Mouse (Mus musculus) midbrain, embryonic 12.5 days (tissue): ENCODE results near the gene Map2k2. TPM values are rescaled to one million over a fixed set of nuclear protein-coding genes. Genes with fewer than 3 reads are reported as not detected.

Experiments
- ATAC-seq: fragments of 200-750 bp; cut with Nextera tagmentation; 2 replicates; pipeline ENCODE4 v1.8.0; 2017; ENCODE audit warnings: low read depth, moderate TSS enrichment, moderate library complexity; ENCODE audit not compliant: low FRiP score
- H3K27ac ChIP-seq: fragments of 300-500 bp; sonication (generic); replicated peaks from 2 replicates; pipeline ENCODE4 v1.5.1; 2016; ENCODE audit warnings: mild to moderate bottlenecking
- H3K27me3 ChIP-seq: fragments of 300-500 bp; sonication (generic); 2 replicates; pipeline ENCODE4 v1.6.1; 2016; ENCODE audit warnings: mild to moderate bottlenecking
- H3K36me3 ChIP-seq: fragments of 300-500 bp; sonication (generic); 2 replicates; pipeline ENCODE4 v1.6.1; 2016
- H3K4me1 ChIP-seq: fragments of 300-500 bp; sonication (generic); 2 replicates; pipeline ENCODE4 v1.6.1; 2016
- H3K4me2 ChIP-seq: fragments of 300-500 bp; sonication (generic); replicated peaks from 2 replicates; pipeline ENCODE4 v1.6.1; 2016; ENCODE audit warnings: mild to moderate bottlenecking, moderate library complexity
- H3K4me3 ChIP-seq: fragments of 300-500 bp; sonication (generic); 2 replicates; pipeline ENCODE4 v1.5.1; 2016; ENCODE audit warnings: mild to moderate bottlenecking
- H3K9ac ChIP-seq: fragments of 300-500 bp; sonication (generic); replicated peaks from 2 replicates; pipeline ENCODE4 v1.6.1; 2016; ENCODE audit warnings: mild to moderate bottlenecking, moderate library complexity
- H3K9me3 ChIP-seq: fragments of 300-500 bp; sonication (generic); 2 replicates; pipeline ENCODE4 v1.6.1; 2016; ENCODE audit warnings: mild to moderate bottlenecking
- WGBS: fragments of 180-500 bp; shearing (Covaris S2); methylation state at CpG from one replicate; pipeline ENCODE4 v1.1.7; 2016; 5-methylcytosine and 5-hydroxymethylcytosine counted together
- polyA plus RNA-seq: library from polyadenylated mRNA; unstranded; fragments of >200 nt; fragmentation: Nextera tagmentation; extraction: Ambion mirVana; gene quantifications from 2 replicates; pipeline ENCODE4 v1.2.1, GENCODE M21; 2016

Gene Map2k2
- polyA plus RNA-seq, 1 experiment from 2014 or later: 248 TPM

DNA sequence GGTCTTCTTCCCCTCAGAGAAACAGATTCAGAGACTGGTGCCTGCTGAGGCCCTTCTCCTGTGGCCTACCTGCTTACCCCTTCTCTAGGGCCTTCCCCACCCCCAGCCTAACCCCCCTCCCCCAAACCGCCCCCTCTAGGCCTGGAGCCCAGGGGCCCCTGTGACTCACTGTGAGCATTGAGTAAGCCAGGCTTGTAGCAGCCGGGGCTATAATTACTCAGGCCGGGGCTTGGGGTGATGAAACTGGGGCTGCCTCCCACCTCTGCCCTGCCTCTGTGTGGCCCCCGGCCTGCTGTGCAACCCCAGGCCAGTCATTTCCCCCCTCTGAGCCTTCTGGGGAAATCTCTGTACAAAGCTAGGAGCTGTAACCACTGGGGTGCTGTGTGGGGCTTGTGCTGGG lies 40.6 kb downstream of the Map2k2 start:
- no peak for ATAC-seq
- peaks cover 73% of the 10 kb centered on the region for H3K36me3 ChIP-seq
- peaks cover 12% of the 10 kb centered on the region for H3K4me1 ChIP-seq
- 80% methylated on average over 4 of the region's 4 CpGs for WGBS
- H3K27ac ChIP-seq: no peak overlapping the region
- H3K9me3 ChIP-seq: no peaks in the 10 kb centered on the region; the same call in 1 of the 2 replicates
- no peak overlapping the region for H3K4me2 ChIP-seq
- H3K4me3 ChIP-seq: no peak overlapping the region
- no peaks in the 10 kb centered on the region for H3K27me3 ChIP-seq
- no peak overlapping the region for H3K9ac ChIP-seq

DNA sequence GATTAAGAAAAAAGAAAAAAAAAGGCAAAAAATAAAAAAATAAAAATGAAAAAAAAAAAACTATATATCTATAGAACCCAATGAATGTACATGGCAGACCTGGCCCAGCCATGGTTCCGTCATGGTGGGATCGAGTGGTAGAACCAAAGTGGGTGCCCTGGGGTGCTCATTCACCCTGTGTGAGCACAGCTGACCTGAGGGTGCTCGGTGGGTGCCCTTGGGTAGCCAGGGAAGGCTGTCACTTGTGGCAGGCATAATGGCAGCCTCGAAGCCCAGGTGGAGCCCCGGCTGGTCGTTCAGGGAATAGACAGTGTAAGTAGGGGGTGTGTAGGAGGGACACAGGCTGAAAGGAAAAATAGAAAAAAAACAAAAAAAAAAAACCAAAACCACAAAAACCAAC lies 45.5 kb downstream of the Map2k2 start:
- no peaks in the 10 kb centered on the region for H3K4me1 ChIP-seq
- H3K27ac ChIP-seq: no peak overlapping the region
- no peak overlapping the region for H3K4me3 ChIP-seq
- peaks cover 84% of the 10 kb centered on the region for H3K36me3 ChIP-seq
- no peak for ATAC-seq
- H3K9me3 ChIP-seq: no peaks in the 10 kb centered on the region
- H3K9ac ChIP-seq: no peak overlapping the region
- no peaks in the 10 kb centered on the region for H3K27me3 ChIP-seq
- H3K4me2 ChIP-seq: no peak overlapping the region
- WGBS: 79% methylated on average over 6 of the region's 6 CpGs

GRCm38 (mm10) chr10:81152609-81153008 lies 46.9 kb downstream of the Map2k2 start:
- peaks cover 84% of the 10 kb centered on the region for H3K36me3 ChIP-seq
- H3K9ac ChIP-seq: no peak overlapping the region
- no peaks in the 10 kb centered on the region for H3K9me3 ChIP-seq
- no peaks in the 10 kb centered on the region for H3K27me3 ChIP-seq
- no peak for ATAC-seq
- WGBS: 81% methylated on average over 12 of the region's 12 CpGs
- no peak overlapping the region for H3K4me3 ChIP-seq
- peak overlapping the region; percentile 49; the same call in 1 of the 2 replicates for H3K27ac ChIP-seq
- no peaks in the 10 kb centered on the region for H3K4me1 ChIP-seq
- no peak overlapping the region for H3K4me2 ChIP-seq

DNA sequence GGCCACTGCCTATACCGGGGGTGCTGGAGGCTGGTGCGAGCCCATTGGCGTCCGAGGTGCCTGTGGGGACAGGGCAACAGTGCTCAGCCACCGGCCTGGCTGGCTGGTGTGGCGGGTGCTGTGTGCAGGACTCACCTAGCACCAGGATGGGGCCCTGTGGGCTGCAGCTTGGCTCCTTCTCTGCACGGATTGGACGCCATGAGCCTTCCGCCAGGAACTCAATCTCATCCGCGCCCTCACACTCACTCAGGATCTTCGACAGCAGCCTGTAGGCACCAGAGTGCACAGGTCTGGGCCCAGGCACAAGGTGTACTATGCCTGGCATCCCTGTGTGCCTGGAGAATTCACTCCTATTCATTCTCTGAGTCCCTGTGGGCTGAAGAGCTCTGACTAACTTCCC lies 48.6 kb downstream of the Map2k2 start:
- no peak overlapping the region for H3K4me2 ChIP-seq
- no peaks in the 10 kb centered on the region for H3K4me1 ChIP-seq
- H3K36me3 ChIP-seq: peaks cover 84% of the 10 kb centered on the region
- H3K4me3 ChIP-seq: no peak overlapping the region
- H3K9me3 ChIP-seq: no peaks in the 10 kb centered on the region
- H3K27me3 ChIP-seq: no peaks in the 10 kb centered on the region
- H3K27ac ChIP-seq: no peak overlapping the region
- 0 out of 2 replicates have a peak overlapping the region, but pooled peaks have one; percentile 11 for H3K9ac ChIP-seq
- WGBS: 95% methylated on average over 12 of the region's 12 CpGs
- ATAC-seq: no peak

DNA sequence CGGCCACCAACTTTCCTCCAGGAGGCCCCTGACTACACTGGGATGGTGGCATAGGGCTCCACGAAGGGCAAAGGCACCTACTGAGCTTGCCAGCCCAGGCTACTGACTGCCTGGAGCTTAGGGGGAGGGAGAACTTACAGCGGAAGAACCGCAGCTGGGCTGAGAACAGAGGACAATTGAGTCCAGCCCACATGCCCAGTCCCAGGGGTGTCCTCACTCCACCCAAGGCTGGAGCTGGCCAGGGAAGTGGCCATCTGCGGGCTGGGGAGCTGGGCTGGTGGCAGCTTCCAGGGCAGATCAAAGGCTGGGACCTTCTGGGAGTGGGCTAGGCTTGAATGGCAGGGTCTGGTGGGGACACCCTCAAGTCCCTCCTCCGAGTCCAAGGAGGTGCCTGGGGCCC lies 49.0 kb downstream of the Map2k2 start:
- WGBS: 85% methylated on average over 6 of the region's 6 CpGs
- Histone ChIP-seq H3K27me3 (no peaks in the 10 kb centered on the region), H3K27ac (no peak overlapping the region), H3K4me1 (no peaks in the 10 kb centered on the region), H3K9ac (no peak overlapping the region), H3K4me3 (no peak overlapping the region), H3K36me3 (peaks cover 82% of the 10 kb centered on the region), H3K4me2 (no peak overlapping the region), H3K9me3 (no peaks in the 10 kb centered on the region)
- no peak for ATAC-seq

GRCm38 (mm10) chr10:81161602-81162317 lies 56.0 kb downstream of the Map2k2 start:
- Histone ChIP-seq H3K27me3 (no peaks in the 10 kb centered on the region), H3K27ac (0 out of 2 replicates have a peak overlapping the region, but pooled peaks have one; percentile 4), H3K4me1 (peaks cover 6% of the 10 kb centered on the region), H3K9ac (no peak overlapping the region), H3K36me3 (peaks cover 69% of the 10 kb centered on the region), H3K4me2 (no peak overlapping the region), H3K9me3 (no peaks in the 10 kb centered on the region), H3K4me3 (no peak overlapping the region)
- WGBS: 89% methylated on average over 8 of the region's 8 CpGs
- ATAC-seq: no peak

- Histone ChIP-seq H3K36me3 (peaks cover 64% of the 10 kb centered on the region), H3K4me2 (no peak overlapping the region), H3K9ac (no peak overlapping the region), H3K4me1 (peaks cover 11% of the 10 kb centered on the region), H3K9me3 (no peaks in the 10 kb centered on the region), H3K27me3 (no peaks in the 10 kb centered on the region), H3K4me3 (no peak overlapping the region), H3K27ac (0 out of 2 replicates have a peak overlapping the region, but pooled peaks have one; percentile 4)
- WGBS: 72% methylated on average over 2 of the region's 2 CpGs
- no peak for ATAC-seq
Observed at GRCm38 (mm10) chr10:81162318-81162652, 56.6 kb downstream of the Map2k2 start.

GRCm38 (mm10) chr10:81165118-81165517 lies 59.4 kb downstream of the Map2k2 start:
- Histone ChIP-seq H3K9ac (no peak overlapping the region), H3K27ac (no peak overlapping the region), H3K36me3 (peaks cover 40% of the 10 kb centered on the region), H3K4me3 (no peak overlapping the region), H3K4me1 (peaks cover 18% of the 10 kb centered on the region), H3K4me2 (no peak overlapping the region), H3K9me3 (no peaks in the 10 kb centered on the region), H3K27me3 (no peaks in the 10 kb centered on the region)
- WGBS: 89% methylated on average over 8 of the region's 8 CpGs
- no peak for ATAC-seq

GRCm38 (mm10) chr10:81167200-81168086 lies 61.7 kb downstream of the Map2k2 start, which contains the start of gene Pias4:
Gene Pias4 (minus strand): TSS chr10:81167923.
- peak within 1 kb of the TSS; percentile 94 for H3K4me3 ChIP-seq
- peaks cover 18% of the 10 kb centered on the region for H3K4me1 ChIP-seq
- H3K9ac ChIP-seq: peak within 1 kb of the TSS; percentile 81
- no peaks in the 10 kb centered on the region for H3K27me3 ChIP-seq
- H3K27ac ChIP-seq: peak within 1 kb of the TSS; percentile 72
- peaks cover 17% of the 10 kb centered on the region for H3K36me3 ChIP-seq
- peak; percentile 89 for ATAC-seq
- H3K4me2 ChIP-seq: peak within 1 kb of the TSS; percentile 94
- WGBS: under 1% methylated on average over 44 of the region's 64 CpGs
- no peaks in the 10 kb centered on the region for H3K9me3 ChIP-seq

- Histone ChIP-seq H3K27ac (peak overlapping the region; percentile 72), H3K36me3 (peaks cover 13% of the 10 kb centered on the region), H3K4me1 (peaks cover 20% of the 10 kb centered on the region), H3K9me3 (no peaks in the 10 kb centered on the region), H3K4me2 (peak overlapping the region; percentile 94), H3K27me3 (no peaks in the 10 kb centered on the region), H3K4me3 (peak overlapping the region; percentile 94), H3K9ac (peak overlapping the region; percentile 58; the same call in 1 of the 2 replicates)
- ATAC-seq: peak; percentile 55
- WGBS: 11% methylated on average over 5 of the region's 5 CpGs
Observed at GRCm38 (mm10) chr10:81168087-81168431, 62.3 kb downstream of the Map2k2 start.

DNA sequence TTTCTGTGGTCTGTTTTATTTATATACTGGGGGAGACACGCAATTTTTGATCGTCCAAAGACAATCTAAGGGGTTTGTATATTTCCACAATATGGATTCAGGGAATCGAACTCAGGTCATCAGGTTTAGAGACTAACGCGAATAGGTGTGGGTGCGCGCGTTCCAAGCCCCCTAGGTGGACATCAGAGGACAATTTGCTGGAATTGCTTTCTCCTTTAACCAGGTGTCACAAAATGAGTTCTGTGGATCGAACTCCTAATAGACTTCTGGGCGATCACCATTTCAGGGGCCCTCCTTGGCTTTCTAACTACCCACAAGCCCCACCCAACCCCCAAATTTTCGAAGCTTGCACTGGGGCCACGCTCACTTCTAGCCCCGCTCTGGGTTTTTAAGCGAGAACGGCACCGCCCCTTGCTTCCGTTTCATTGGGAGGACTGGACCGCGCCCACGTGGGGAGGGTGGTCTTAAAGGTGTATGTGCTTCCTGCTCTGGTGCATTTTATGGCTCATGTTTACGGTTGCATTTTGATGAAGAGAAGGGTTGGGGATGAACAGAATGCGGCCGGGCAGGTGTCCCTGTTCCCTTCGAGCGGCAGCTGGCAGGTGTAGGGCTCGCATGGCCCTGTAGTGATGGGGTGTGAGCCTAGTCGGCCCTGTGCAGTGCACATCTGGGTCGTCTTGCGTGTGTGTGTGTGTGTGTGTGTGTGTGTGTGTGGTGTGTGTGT lies 63.0 kb downstream of the Map2k2 start:
- peak overlapping the region; percentile 94 for H3K4me2 ChIP-seq
- no peaks in the 10 kb centered on the region for H3K27me3 ChIP-seq
- peaks cover 7% of the 10 kb centered on the region for H3K36me3 ChIP-seq
- peak overlapping the region; percentile 58 for H3K9ac ChIP-seq
- no peak; the same call in 1 of the 2 replicates for ATAC-seq
- H3K9me3 ChIP-seq: no peaks in the 10 kb centered on the region
- peaks cover 26% of the 10 kb centered on the region for H3K4me1 ChIP-seq
- H3K27ac ChIP-seq: peak overlapping the region; percentile 72
- 6% methylated on average over 29 of the region's 29 CpGs for WGBS
- peak overlapping the region; percentile 94 for H3K4me3 ChIP-seq
